Mouse (Mus musculus) cerebellum, postnatal 4 days (tissue): Measurements from ENCODE around the gene Eef1a2.

Experiments
- DNase-seq, 2 experiments: peaks; one replicate each; pipeline ENCODE4 v3.0.0; 2022; ENCODE audit warnings: low spot score in 2 of 2, mixed read lengths in 1 of 2

Eef1a2 gene

DNA sequence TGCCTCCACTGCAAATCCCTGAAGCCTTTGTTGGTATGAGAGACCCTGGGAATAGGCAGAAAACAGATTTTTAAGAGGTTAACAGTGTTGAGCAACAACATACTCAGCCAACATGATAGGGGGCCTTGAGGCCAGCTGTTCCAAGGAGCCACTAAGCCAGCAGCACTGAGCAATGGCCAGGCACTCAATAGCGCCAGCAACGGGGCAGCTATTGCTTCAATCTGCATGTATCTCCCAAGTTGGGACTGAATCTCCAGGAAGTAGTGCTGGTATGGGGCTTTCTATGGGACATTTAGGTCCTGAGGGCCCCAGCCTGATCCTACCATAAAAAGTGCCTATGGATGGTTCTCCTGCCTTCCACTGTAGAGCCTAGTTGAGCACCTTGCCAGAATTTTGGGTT is 1.7 kb upstream of the Eef1a2 start:
- no peak for DNase-seq

DNA sequence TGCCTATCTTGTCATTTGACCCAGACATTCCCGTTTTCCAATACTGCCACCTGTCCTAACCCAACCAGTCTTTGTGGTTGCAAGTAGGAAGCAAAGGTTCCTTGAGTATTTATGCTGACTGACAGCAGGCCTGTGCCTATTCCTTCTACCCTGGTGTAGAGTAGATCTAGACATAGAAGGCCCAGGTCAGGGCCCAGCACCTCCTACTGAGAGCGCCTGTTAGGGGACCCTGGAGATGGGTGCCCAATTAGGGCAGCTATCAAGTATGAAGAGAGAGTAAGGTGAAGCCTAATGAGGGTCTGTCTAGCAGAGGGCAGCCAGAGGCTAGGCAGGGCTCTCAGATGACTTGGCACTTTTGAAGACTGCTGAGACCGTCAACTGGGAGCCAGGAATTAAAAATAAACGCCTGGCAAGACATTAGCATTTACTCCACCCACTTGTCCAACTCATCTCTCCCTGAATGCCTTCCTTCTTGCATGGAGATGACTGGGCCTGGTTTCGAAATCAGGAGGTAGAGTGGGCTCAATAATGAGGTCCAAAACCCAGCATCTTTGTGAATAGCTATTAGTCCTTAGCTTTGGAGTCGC is 995 bp upstream of the Eef1a2 start:
- DNase-seq = no peak

DNA sequence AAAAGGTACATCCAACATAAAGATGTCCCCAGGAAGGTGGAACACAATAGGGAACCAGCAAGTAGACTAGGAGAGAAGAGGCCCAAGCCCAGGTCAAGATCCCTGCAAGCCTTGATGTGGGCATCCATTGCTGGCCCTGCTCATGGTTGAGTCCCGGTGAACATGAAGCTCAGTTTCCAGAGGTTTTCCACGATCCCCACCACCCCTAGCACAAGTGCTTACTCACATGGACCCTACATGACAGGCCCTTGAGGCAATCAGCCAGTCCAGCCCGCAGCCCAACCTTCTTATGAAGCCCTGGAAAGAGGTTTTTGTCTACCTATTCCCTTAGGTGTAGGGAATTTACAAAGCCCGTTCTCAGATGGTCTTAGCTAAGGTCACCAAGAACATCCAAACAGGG is 366 bp upstream of the Eef1a2 start:
- DNase-seq = no peak

GRCm38 (mm10) chr2:181155801-181156200 is 1.0 kb downstream of the Eef1a2 start:
- no peak for DNase-seq

- DNase-seq = no peak
Measured at GRCm38 (mm10) chr2:181154831-181155415, 1.9 kb downstream of the Eef1a2 start.

GRCm38 (mm10) chr2:181154361-181154760 is 2.5 kb downstream of the Eef1a2 start:
- no peak for DNase-seq

DNA sequence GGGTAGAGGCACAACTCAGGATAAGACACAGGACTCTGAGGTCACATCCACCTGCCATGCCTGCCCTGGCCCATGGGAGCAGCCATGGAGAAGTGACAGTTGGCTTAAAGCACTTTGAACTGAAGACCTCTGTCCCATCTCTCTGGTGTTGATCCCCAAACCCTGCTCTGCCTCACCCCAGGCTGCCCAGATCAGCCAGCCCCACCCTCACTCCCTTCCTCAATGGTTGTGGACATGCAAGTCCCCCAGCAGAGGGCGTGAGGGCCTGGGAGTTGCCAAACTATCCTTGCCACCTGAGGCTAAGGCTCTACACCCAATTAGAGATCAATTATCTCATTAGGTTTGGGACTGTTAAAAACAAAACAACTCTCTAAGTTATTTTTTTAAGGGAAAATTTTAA is 3.0 kb downstream of the Eef1a2 start:
- DNase-seq = no peak

DNA sequence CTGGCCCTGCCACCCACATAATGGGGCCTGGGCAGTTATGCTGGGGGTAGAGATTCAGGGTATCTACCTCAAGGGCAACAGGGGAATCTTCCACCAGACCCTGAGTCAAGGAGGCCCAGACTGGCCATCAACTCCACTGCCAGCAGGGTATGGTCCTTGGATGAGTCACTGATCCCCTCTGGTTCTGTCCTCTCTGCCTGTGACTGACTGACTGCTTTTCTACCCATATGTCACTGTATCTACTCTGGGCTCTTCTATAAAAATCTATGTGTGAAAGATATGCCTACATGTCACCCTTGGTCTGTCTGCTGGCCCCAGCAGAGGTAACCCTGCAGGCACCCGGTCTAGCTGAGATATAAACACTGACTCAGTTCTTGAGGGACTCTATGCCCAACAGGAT is 3.7 kb downstream of the Eef1a2 start:
- no peak for DNase-seq

GRCm38 (mm10) chr2:181152701-181153100 is 4.1 kb downstream of the Eef1a2 start:
- DNase-seq = no peak

- DNase-seq = no peak
Measured at GRCm38 (mm10) chr2:181150281-181150680, 6.5 kb downstream of the Eef1a2 start.

DNA sequence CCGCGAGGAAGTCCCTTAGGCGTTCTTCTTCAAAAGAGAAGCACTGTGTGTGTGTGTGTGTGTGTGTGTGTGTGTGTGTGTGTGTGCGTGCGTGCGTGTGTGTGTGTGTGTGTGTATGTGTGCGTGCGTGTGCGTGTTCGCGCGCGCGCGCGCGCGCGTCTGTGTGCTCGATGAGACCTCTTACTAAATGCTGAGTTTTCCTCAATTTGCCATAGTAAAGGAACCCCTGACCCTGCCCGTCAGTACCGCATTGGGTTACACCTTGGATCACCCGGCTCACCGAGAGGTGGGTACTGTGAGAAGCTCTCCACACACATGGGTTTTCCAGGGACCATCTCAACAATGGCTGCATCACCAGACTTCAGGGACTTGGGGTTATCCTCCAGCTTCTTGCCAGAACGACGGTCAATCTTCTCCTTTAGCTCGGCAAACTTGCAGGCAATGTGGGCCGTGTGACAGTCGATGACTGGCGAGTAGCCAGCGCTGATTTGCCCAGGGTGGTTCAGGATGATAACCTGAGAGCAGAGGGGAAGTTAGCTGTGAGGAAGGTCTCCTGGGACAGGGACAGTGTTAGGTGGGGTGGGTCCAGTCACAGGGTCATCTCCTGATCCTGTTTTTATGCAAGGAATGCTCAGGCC is 8.4 kb downstream of the Eef1a2 start:
- no peak for DNase-seq

DNA sequence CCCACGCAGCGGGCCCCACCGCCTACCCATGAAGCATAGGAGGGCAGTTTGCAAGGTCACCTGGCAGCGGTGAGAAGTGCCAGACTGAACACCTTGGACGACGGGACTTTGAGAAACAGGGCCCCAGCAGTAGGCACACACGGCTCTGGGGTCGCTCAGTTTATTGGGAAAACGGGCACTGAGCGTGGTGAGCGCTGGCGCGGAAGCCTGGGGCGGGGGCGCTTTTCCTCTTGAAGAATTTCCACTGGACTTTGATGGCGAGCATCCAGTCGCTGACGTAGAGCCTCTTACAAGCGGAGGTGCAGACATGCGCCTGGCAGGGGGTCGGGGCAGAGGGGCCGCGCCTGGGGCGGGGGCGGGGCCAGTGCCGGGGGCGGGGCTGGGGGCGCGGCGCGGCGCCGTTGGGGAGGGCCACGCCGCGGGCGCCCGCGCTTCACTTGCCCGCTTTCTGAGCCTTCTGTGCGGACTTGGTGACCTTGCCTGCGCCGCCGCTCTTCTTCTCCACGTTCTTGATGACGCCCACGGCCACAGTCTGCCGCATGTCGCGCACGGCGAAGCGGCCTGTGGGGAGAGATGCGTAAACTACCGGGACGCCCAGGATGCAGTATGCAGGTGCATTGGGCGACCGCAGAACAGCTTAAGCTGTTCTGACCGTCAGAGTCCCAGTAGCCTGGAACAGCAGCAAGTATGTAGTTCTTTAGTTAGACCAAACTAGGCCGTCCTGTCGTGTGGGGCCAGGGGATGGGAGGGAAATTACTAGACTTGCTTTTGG is 9.1 kb downstream of the Eef1a2 start:
- DNase-seq = peak in 1 of 2 experiments; percentile 46

- no peak for DNase-seq
Measured at GRCm38 (mm10) chr2:181146976-181147545, 9.8 kb downstream of the Eef1a2 start.

DNA sequence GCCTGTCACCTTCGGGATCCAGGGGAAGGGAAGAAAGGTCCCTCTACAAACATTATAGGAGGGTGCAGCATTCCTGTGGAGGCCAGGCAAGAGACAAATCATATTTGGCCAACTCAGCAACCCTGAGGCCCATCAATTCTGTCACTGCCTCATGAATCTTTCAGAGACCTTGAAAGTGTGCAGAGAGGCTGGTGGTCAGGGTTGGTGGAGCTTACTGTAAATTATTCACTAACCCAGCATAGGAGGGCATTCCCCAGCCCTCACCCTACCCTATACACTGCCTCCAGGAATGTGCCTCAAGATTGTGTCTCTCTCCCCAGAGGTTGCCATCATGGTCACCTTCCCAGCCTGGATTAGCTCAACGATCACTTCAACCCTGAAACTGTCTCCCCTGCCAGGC is 12.1 kb downstream of the Eef1a2 start:
- no peak for DNase-seq

DNA sequence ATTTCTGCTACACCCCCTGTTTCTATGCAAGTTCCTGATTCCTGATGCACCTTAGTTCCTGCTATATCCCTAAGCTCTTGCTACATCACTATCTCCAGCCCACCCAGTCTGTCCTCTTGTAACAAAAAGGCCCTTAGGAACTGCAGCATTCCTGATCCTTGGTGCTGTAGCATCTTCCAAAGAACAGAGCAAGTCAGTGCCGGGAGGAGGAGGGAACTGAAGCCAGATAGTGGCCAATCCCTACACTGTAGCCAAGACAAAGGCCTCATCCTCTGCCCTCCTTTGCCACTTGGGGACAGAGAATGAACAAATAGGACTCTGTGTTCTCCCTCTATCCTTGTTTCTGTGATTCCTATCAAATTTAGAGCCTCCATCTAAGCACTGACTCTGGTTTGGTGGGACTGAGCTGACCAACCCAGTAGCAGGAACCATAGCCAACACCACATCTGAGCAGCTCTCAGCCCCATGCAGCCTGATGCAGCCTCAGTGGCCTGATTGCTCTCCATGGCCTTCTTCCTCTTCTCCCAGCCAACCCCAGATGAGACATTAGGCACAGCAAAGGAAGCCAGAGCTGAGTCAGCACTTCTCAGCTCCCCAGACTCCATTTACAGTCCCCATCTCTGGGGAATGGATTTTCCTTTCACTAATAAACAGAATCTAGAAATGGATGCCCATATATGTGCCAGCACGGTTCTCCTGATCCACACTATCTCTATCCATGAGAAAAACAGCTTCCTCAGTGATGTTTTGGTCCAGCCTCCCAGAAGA is 13.1 kb downstream of the Eef1a2 start:
- DNase-seq = no peak

- DNase-seq = no peak
Measured at GRCm38 (mm10) chr2:181142703-181143135, 14.1 kb downstream of the Eef1a2 start.

- DNase-seq = no peak
Measured at GRCm38 (mm10) chr2:181139641-181140193, 17.1 kb downstream of the Eef1a2 start.

GRCm38 (mm10) chr2:181136934-181137333 is 19.9 kb downstream of the Eef1a2 start:
- no peak for DNase-seq

GRCm38 (mm10) chr2:181135446-181135818 is 21.4 kb downstream of the Eef1a2 start:
- no peak for DNase-seq

- peak in 1 of 2 experiments; percentile 58 for DNase-seq
Measured at GRCm38 (mm10) chr2:181134591-181135445, 22.0 kb downstream of the Eef1a2 start, which contains the start of gene Kcnq2. Kcnq2 (minus strand) TSS chr2:181135300.
